Mouse (Mus musculus): ENCODE results near the gene Dlx1.

Gene Dlx1

DNA sequence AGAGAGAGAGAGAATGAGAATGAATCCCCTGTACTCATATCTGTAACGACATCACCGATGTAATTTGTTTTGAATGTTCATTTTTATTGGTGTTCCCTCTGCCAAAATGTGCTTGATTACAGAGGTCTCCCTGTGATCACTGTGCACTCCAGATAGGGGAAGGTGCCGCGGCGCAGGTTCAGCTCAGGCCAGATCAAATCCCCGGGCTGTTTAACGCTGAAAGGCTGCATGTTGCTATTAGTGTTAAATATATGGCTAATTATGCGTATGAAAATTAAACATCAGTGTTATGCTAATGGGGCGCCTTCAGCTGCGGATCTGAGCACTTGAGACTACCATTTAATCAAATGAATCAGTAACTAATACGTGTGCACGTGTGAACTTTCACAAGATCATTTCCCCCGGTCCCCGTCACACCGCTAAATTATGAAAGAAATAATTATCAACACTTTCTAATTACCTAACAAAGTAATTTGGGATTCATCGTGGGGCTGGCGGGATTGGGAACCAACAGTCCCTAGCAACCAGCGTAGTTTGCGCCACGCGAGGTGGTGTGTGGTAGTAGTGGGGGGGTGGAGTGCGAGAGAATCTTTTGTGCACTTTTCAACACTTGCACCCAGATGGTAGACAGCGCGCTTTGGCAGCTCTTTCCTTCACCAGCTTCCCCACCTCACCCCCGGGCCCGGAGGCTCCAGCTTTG, at the start of gene Dlx1:
Dlx1 (plus strand) TSS at position 100 of the 700 bp plus-strand sequence.
- no peak for DNase-seq

DNA sequence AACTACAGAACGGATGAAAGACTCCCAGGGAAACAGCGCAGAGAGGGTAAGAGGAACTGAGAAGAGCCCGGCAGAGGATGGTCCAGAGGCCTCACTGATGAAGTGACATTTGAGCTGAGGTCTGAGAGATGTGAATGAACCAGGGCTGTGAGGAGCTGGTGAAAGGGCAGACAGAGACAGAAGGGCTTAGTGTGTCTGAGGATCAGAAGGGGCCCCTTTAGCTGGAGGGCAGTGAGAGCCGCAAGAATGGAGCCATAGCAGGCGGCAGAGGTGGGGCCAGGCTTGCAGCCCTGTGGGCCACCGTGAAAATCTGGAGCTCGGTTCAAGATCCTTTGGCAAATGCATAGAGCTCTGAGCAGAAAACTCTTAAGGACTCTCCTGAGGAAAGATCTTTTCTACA, 48.0 kb upstream of the Dlx1 start:
- no peak for DNase-seq

- no peak for DNase-seq
Measured at GRCm38 (mm10) chr2:71481825-71482224, 46.1 kb upstream of the Dlx1 start.

DNA sequence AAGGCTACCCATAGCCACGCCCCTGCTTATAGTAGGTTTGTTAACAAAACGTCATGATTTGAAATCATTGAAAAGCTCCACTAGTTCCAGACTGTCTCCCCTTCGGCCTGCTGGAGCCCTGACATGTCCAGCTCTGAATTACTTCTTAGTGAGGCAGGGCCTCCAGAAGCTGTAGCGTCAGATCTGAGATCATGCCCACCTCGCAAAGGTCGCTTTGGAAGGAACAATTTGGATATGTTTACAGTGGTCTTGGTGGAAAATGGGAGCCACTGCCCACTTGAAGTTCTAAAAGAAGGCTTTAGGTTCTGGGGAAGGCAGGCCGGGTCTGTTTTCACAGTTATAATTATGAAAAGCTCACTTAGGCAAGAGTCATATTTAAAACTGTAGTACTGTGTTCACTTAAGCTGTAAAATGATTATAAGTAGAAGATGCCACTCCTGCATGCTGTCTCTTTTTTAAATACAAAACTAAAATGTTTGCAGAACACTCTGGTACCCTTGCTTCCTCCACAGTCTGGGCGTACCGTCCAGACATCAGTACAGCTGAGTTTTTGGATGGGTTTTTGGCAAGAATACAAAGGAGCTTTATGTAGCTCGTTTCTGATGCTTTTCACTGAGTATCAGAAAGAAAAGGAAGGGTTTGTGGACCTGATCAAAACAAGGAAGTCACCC, 44.7 kb upstream of the Dlx1 start:
- DNase-seq: no peak

- no peak for DNase-seq
Measured at GRCm38 (mm10) chr2:71483717-71484066, 44.2 kb upstream of the Dlx1 start.

- DNase-seq: no peak
Measured at GRCm38 (mm10) chr2:71491295-71491694, 36.6 kb upstream of the Dlx1 start.

DNA sequence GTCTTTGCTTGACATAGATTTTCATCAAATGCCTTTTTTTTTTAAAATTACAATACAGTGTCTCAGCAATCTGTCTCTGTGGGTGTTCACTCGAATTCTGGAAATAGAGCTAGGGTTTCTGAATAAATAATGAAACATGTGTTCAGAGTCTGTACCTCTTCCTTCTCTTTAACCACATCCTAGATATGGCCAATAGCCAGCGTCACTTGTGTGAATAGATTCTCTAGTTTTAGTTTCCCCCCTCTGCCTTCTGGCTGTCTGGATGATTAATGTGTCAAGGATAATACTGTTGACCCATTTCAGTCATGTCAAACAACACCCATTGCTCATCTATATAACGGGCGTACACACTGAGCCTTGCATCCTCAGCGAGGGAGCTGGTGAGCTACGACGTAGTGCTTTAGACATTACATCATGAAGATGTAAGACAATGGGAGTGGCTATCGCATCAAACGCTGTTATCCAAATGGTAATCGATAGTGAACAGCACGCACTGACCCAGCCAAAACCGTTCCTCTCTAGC, 34.7 kb upstream of the Dlx1 start:
- no peak for DNase-seq

- no peak for DNase-seq
Measured at GRCm38 (mm10) chr2:71494503-71494902, 33.4 kb upstream of the Dlx1 start.

- no peak for DNase-seq
Measured at GRCm38 (mm10) chr2:71494971-71495370, 32.9 kb upstream of the Dlx1 start.

DNA sequence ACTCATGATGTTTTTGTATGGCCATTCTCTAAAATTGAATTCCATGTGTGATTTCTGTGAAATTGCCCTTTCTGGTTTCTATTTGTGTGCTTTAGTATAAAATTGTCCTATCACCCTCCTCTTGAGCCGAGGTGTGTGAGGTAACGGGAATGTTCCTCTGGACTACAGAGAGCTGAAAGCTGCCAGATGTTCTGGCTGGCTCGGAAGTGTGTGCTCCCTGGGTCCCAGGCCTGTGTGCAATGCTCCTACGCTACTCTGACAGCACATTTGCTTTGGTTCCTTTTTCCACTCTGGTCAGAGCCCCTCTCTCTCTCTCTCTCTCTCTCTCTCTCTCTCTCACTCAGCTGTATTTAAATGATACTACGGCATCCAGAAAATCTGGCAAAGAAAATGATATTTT, 30.7 kb upstream of the Dlx1 start:
- DNase-seq: no peak

DNA sequence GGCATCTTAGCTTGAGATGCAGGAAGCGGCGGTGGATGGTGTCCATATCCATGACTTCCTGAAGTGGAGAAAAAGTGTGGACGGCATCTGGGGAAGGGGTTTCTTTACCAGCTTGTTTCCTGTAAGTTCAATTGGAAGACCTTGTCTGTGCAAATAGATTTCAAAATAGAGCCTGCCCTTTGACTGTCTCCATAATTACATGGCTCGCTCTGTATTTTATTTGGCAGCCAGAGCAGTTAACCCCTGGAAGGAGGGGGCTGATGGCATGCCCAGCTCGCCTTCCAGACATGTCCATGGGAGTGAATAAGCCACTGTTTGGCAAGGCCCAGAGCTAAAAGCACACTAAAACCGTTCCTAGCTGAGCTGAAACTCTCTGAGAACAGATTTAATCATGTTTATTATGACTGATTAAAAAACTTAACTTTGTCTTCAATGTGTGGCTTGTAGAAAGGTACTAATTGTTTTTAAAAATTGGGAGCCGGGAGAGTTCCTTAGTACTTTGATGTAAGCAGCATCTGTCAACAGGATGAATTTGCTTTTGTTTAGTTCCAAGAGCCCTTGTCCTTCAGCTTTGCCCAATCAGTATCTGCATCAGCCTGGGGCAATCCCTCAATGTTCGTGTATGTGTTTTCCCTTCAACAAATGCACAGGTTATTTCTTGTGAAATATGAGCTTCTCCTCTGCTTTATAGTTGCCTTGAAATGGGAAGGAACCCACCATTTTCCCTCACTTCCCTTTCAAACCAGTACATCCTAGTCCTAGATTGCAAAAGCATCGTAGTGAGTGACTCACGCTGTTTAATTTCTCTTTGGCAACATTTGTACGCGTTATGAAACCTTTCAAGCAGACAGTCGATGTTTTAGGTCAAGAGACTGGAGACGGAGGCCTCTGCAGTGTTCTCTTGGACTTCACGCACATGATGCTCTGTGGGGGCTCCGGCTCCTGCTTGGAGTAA, 28.4 kb upstream of the Dlx1 start:
- no peak for DNase-seq

GRCm38 (mm10) chr2:71504852-71505251, 23.1 kb upstream of the Dlx1 start:
- no peak for DNase-seq

- DNase-seq: no peak
Measured at GRCm38 (mm10) chr2:71511209-71511608, 16.7 kb upstream of the Dlx1 start.

GRCm38 (mm10) chr2:71512326-71512725, 15.6 kb upstream of the Dlx1 start:
- DNase-seq: no peak

DNA sequence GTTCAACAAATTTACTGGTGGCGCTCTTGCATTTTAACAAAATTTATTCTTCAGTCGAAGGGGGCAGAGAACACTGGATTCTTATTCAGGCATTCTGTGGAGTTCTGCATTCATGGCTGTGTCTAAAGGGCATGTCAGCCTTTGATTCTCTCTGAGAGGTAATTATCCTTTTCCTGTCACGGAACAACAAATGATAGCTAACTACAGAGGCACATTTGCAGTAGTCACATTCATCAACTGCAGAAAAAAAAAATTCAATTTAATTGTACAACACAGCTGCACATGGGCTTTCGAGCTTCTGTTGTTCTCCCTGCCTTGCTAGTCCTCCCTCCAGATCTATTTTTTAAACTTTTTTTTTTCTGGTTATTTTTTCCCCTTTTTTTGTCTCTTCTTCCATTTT, 10.9 kb upstream of the Dlx1 start:
- DNase-seq: no peak

GRCm38 (mm10) chr2:71517466-71518099, 10.3 kb upstream of the Dlx1 start:
- DNase-seq: no peak

GRCm38 (mm10) chr2:71522871-71523270, 5.0 kb upstream of the Dlx1 start:
- no peak for DNase-seq

DNA sequence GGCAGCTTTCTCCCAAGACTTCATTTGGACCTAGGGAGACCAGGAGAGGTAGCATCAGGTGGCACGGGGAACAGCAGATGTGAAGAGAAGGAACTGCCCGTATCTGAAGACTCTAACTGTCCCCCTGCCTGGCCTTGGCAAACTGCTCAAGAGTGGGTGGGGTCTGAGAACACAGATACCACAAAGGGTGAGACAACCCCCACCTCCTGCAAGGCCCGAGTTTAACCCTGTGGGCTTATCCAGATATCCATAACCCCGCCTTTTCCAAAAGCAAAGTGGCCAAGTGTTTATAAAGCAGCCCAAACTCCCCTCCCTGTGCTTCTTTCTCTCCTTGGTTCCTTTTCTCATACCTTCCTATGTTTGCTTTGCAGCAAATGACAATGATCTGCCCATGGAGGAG, 4.5 kb upstream of the Dlx1 start:
- DNase-seq: no peak

- no peak for DNase-seq
Measured at GRCm38 (mm10) chr2:71524763-71525162, 3.1 kb upstream of the Dlx1 start.

DNA sequence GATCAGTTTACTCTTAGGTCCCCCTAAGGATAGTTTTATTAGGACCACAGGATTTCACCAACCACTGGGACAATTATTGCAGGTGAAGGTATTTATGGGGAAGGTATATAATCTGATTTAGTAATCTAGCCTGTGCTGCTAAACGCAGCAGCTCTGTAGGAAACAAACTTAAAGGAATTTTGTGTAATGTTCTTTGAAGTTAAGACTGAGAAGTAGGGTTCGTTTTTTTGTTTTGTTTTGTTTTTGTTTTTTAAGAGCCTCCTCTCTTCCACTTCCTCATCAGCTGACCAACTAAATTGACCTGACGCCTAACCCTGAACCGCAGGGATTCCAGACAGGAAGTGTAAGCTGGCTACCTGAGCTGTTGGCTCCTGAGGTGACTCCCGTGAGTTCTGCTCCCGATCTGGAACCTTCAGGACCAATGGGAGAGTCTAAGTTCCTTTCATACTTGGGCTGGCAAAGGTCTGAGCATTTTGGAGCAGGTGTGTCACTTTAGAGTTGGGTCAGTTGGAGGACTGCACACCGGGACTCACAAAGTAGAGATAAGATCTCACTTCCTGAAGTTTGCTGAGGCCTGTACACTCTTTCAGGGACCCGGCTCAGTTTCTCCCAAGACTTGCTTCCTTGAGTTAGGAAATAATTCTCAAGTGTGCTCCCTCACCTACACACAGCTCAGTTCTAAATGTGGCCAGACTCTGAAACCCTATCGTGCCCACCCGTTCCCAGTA, 1.2 kb upstream of the Dlx1 start:
- no peak for DNase-seq

GRCm38 (mm10) chr2:71527323-71528013, 445 bp upstream of the Dlx1 start:
- DNase-seq: no peak
